Mouse (Mus musculus) cerebellum, adult 2 months (tissue): Measurements from ENCODE around the gene Sf3b3.

ENCODE experiments used
- CTCF ChIP-seq: fragments of 200-500 bp; IDR thresholded peaks from 2 replicates; pipeline ENCODE4 v1.5.1; 2011; ENCODE audit warnings: low read depth, mild to moderate bottlenecking, control low read depth, low read length, moderate library complexity, borderline replicate concordance; ENCODE audit not compliant: insufficient read depth
- POLR2A ChIP-seq: fragments of 200-500 bp; IDR thresholded peaks from 2 replicates; pipeline ENCODE4 v1.6.1; 2011; ENCODE audit warnings: low read length, control low read depth, borderline replicate concordance; ENCODE audit not compliant: insufficient read depth

GRCm38 (mm10) chr8:110794363-110794965, 52.1 kb downstream of the Sf3b3 start:
- TF ChIP-seq POLR2A (no peak), CTCF (no peak)
